Mouse (Mus musculus): ENCODE data around the gene A730049H05Rik.

- no peak for TF ChIP-seq CTCF (IDR thresholded peaks at IDR 0.05; ENCODE audit: low read depth, low read length)
- no peak for TF ChIP-seq POLR2A (IDR thresholded peaks at IDR 0.05; ENCODE audit: insufficient read depth, low read length)
Measured at GRCm38 (mm10) chr6:92831106-92831505, 14.8 kb downstream of the A730049H05Rik start.

Measured in ES-Bruce4 (cell line).